Mouse (Mus musculus): Measurements from ENCODE around the gene Ier5l. TPM values are rescaled to one million over a fixed set of nuclear protein-coding genes. Genes with fewer than 3 reads are reported as not detected.

Ier5l gene
- polyA plus RNA-seq, 1 experiment from 2014 or later, result 5.5 TPM

GRCm38 (mm10) chr2:30463904-30464330, 10.1 kb downstream of the Ier5l start:
- Histone ChIP-seq H3K27me3 (ENCODE audit: control insufficient read depth, insufficient read depth, low read length) (no peaks in the 10 kb centered on the region), H3K36me3 (ENCODE audit: control insufficient read depth, insufficient read depth, low read length) (no peaks in the 10 kb centered on the region; the same call in 1 of the 2 replicates)

GRCm38 (mm10) chr2:30463341-30463761, 10.7 kb downstream of the Ier5l start:
- H3K9ac ChIP-seq (ENCODE audit: low read depth, low read length), result peak overlapping the region; percentile 18; the same call in 1 of the 2 replicates
- ATAC-seq (ENCODE audit: low FRiP score, low TSS enrichment), result peak; percentile 39

More at GRCm38 (mm10) chr2:30463904-30464330, 10.1 kb downstream of the Ier5l start:
- ATAC-seq (ENCODE audit: low FRiP score, low TSS enrichment), result peak; percentile 90
- Histone ChIP-seq H3K4me2 (replicated peaks; ENCODE audit: low read depth, low read length) (peak overlapping the region; percentile 44), H3K9ac (ENCODE audit: low read depth, low read length) (peak overlapping the region; percentile 18), H3K4me1 (ENCODE audit: control insufficient read depth, insufficient read depth, low read length) (peaks cover 20% of the 10 kb centered on the region), H3K9me3 (ENCODE audit: control insufficient read depth, low read length) (no peaks in the 10 kb centered on the region), H3K4me3 (ENCODE audit: low read length) (peak overlapping the region; percentile 24), H3K27ac (ENCODE audit: low read depth, low read length) (peak overlapping the region; percentile 71; the same call in 1 of the 2 replicates)
- under 1% methylated on average over 9 of the region's 9 CpGs for WGBS

GRCm38 (mm10) chr2:30459241-30459640, 14.8 kb downstream of the Ier5l start:
- Histone ChIP-seq H3K4me1 (ENCODE audit: control insufficient read depth, insufficient read depth, low read length) (peaks cover 15% of the 10 kb centered on the region), H3K27ac (ENCODE audit: low read depth, low read length) (no peak overlapping the region), H3K4me2 (replicated peaks; ENCODE audit: low read depth, low read length) (no peak overlapping the region), H3K36me3 (ENCODE audit: control insufficient read depth, insufficient read depth, low read length) (peaks cover 3% of the 10 kb centered on the region; the same call in 1 of the 2 replicates), H3K9me3 (ENCODE audit: control insufficient read depth, low read length) (no peaks in the 10 kb centered on the region), H3K27me3 (ENCODE audit: control insufficient read depth, insufficient read depth, low read length) (no peaks in the 10 kb centered on the region), H3K4me3 (ENCODE audit: low read length) (no peak overlapping the region), H3K9ac (ENCODE audit: low read depth, low read length) (no peak overlapping the region)
- ATAC-seq (ENCODE audit: low FRiP score, low TSS enrichment), result no peak
- 91% methylated on average over 6 of the region's 6 CpGs for WGBS

More at GRCm38 (mm10) chr2:30463341-30463761, 10.7 kb downstream of the Ier5l start:
- no peaks in the 10 kb centered on the region; the same call in 1 of the 2 replicates for H3K36me3 ChIP-seq (ENCODE audit: control insufficient read depth, insufficient read depth, low read length)
- H3K4me2 ChIP-seq (replicated peaks; ENCODE audit: low read depth, low read length), result peak overlapping the region; percentile 44
- 13% methylated on average over 5 of the region's 5 CpGs for WGBS
- H3K27me3 ChIP-seq (ENCODE audit: control insufficient read depth, insufficient read depth, low read length), result no peaks in the 10 kb centered on the region
- peaks cover 20% of the 10 kb centered on the region for H3K4me1 ChIP-seq (ENCODE audit: control insufficient read depth, insufficient read depth, low read length)
- no peaks in the 10 kb centered on the region for H3K9me3 ChIP-seq (ENCODE audit: control insufficient read depth, low read length)
- H3K27ac ChIP-seq (ENCODE audit: low read depth, low read length), result peak overlapping the region; percentile 71
- H3K4me3 ChIP-seq (ENCODE audit: low read length), result peak overlapping the region; percentile 24

- H3K4me1 ChIP-seq (ENCODE audit: control insufficient read depth, insufficient read depth, low read length), result peaks cover 7% of the 10 kb centered on the region
- 62% methylated on average over 6 of the region's 6 CpGs for WGBS
- no peak overlapping the region for H3K4me2 ChIP-seq (replicated peaks; ENCODE audit: low read depth, low read length)
- H3K9ac ChIP-seq (ENCODE audit: low read depth, low read length), result no peak overlapping the region
- H3K9me3 ChIP-seq (ENCODE audit: control insufficient read depth, low read length), result no peaks in the 10 kb centered on the region
- H3K4me3 ChIP-seq (ENCODE audit: low read length), result no peak overlapping the region
- peaks cover 6% of the 10 kb centered on the region; the same call in 1 of the 2 replicates for H3K36me3 ChIP-seq (ENCODE audit: control insufficient read depth, insufficient read depth, low read length)
- no peak for ATAC-seq (ENCODE audit: low FRiP score, low TSS enrichment)
- H3K27me3 ChIP-seq (ENCODE audit: control insufficient read depth, insufficient read depth, low read length), result no peaks in the 10 kb centered on the region
- no peak overlapping the region for H3K27ac ChIP-seq (ENCODE audit: low read depth, low read length)
These were observed 15.7 kb downstream of the Ier5l start for GRCm38 (mm10) chr2:30458349-30458748.

GRCm38 (mm10) chr2:30456104-30456980, 17.7 kb downstream of the Ier5l start:
- H3K4me1 ChIP-seq (ENCODE audit: control insufficient read depth, insufficient read depth, low read length), result peaks cover 3% of the 10 kb centered on the region; the same call in 1 of the 2 replicates
- peaks cover 6% of the 10 kb centered on the region; the same call in 1 of the 2 replicates for H3K36me3 ChIP-seq (ENCODE audit: control insufficient read depth, insufficient read depth, low read length)
- no peaks in the 10 kb centered on the region for H3K27me3 ChIP-seq (ENCODE audit: control insufficient read depth, insufficient read depth, low read length)
- WGBS, result 74% methylated on average over 13 of the region's 13 CpGs
- ATAC-seq (ENCODE audit: low FRiP score, low TSS enrichment), result no peak
- no peak overlapping the region for H3K27ac ChIP-seq (ENCODE audit: low read depth, low read length)
- H3K9me3 ChIP-seq (ENCODE audit: control insufficient read depth, low read length), result no peaks in the 10 kb centered on the region
- H3K4me2 ChIP-seq (replicated peaks; ENCODE audit: low read depth, low read length), result no peak overlapping the region
- no peak overlapping the region for H3K4me3 ChIP-seq (ENCODE audit: low read length)
- H3K9ac ChIP-seq (ENCODE audit: low read depth, low read length), result no peak overlapping the region

GRCm38 (mm10) chr2:30454587-30454986, 19.4 kb downstream of the Ier5l start:
- no peak for ATAC-seq (ENCODE audit: low FRiP score, low TSS enrichment)
- H3K4me1 ChIP-seq (ENCODE audit: control insufficient read depth, insufficient read depth, low read length), result peaks cover 3% of the 10 kb centered on the region; the same call in 1 of the 2 replicates
- 83% methylated on average over 5 of the region's 5 CpGs for WGBS
- no peaks in the 10 kb centered on the region for H3K27me3 ChIP-seq (ENCODE audit: control insufficient read depth, insufficient read depth, low read length)
- no peak overlapping the region for H3K4me3 ChIP-seq (ENCODE audit: low read length)
- H3K9ac ChIP-seq (ENCODE audit: low read depth, low read length), result no peak overlapping the region
- H3K27ac ChIP-seq (ENCODE audit: low read depth, low read length), result no peak overlapping the region
- H3K9me3 ChIP-seq (ENCODE audit: control insufficient read depth, low read length), result peaks cover 6% of the 10 kb centered on the region; the same call in 1 of the 2 replicates
- peaks cover 17% of the 10 kb centered on the region for H3K36me3 ChIP-seq (ENCODE audit: control insufficient read depth, insufficient read depth, low read length)
- no peak overlapping the region for H3K4me2 ChIP-seq (replicated peaks; ENCODE audit: low read depth, low read length)

GRCm38 (mm10) chr2:30453570-30453969, 20.4 kb downstream of the Ier5l start:
- Histone ChIP-seq H3K4me2 (replicated peaks; ENCODE audit: low read depth, low read length) (no peak overlapping the region), H3K27me3 (ENCODE audit: control insufficient read depth, insufficient read depth, low read length) (no peaks in the 10 kb centered on the region), H3K27ac (ENCODE audit: low read depth, low read length) (no peak overlapping the region), H3K4me3 (ENCODE audit: low read length) (no peak overlapping the region), H3K9ac (ENCODE audit: low read depth, low read length) (no peak overlapping the region), H3K36me3 (ENCODE audit: control insufficient read depth, insufficient read depth, low read length) (peaks cover 24% of the 10 kb centered on the region), H3K4me1 (ENCODE audit: control insufficient read depth, insufficient read depth, low read length) (peaks cover 3% of the 10 kb centered on the region; the same call in 1 of the 2 replicates), H3K9me3 (ENCODE audit: control insufficient read depth, low read length) (peaks cover 6% of the 10 kb centered on the region; the same call in 1 of the 2 replicates)
- no peak for ATAC-seq (ENCODE audit: low FRiP score, low TSS enrichment)
- WGBS, result 83% methylated on average over 3 of the region's 3 CpGs

- ATAC-seq (ENCODE audit: low FRiP score, low TSS enrichment), result no peak
- 91% methylated on average over 3 of the region's 3 CpGs for WGBS
- peaks cover 34% of the 10 kb centered on the region for H3K36me3 ChIP-seq (ENCODE audit: control insufficient read depth, insufficient read depth, low read length)
- no peak overlapping the region for H3K4me3 ChIP-seq (ENCODE audit: low read length)
- H3K4me1 ChIP-seq (ENCODE audit: control insufficient read depth, insufficient read depth, low read length), result no peaks in the 10 kb centered on the region; the same call in 1 of the 2 replicates
- no peaks in the 10 kb centered on the region for H3K27me3 ChIP-seq (ENCODE audit: control insufficient read depth, insufficient read depth, low read length)
- no peak overlapping the region for H3K9ac ChIP-seq (ENCODE audit: low read depth, low read length)
- no peak overlapping the region for H3K4me2 ChIP-seq (replicated peaks; ENCODE audit: low read depth, low read length)
- peaks cover 6% of the 10 kb centered on the region; the same call in 1 of the 2 replicates for H3K9me3 ChIP-seq (ENCODE audit: control insufficient read depth, low read length)
- H3K27ac ChIP-seq (ENCODE audit: low read depth, low read length), result no peak overlapping the region
These were observed 22.5 kb downstream of the Ier5l start for GRCm38 (mm10) chr2:30451525-30451924.

- Histone ChIP-seq H3K9me3 (ENCODE audit: control insufficient read depth, low read length) (peaks cover 6% of the 10 kb centered on the region; the same call in 1 of the 2 replicates), H3K4me2 (replicated peaks; ENCODE audit: low read depth, low read length) (no peak overlapping the region), H3K4me1 (ENCODE audit: control insufficient read depth, insufficient read depth, low read length) (peaks cover 6% of the 10 kb centered on the region), H3K27me3 (ENCODE audit: control insufficient read depth, insufficient read depth, low read length) (no peaks in the 10 kb centered on the region), H3K27ac (ENCODE audit: low read depth, low read length) (no peak overlapping the region), H3K9ac (ENCODE audit: low read depth, low read length) (no peak overlapping the region), H3K36me3 (ENCODE audit: control insufficient read depth, insufficient read depth, low read length) (peaks cover 39% of the 10 kb centered on the region), H3K4me3 (ENCODE audit: low read length) (no peak overlapping the region)
- WGBS, result 72% methylated on average over 1 of the region's 1 CpGs
- ATAC-seq (ENCODE audit: low FRiP score, low TSS enrichment), result no peak
These were observed 23.5 kb downstream of the Ier5l start for GRCm38 (mm10) chr2:30450530-30450929.

All from kidney, embryonic 14.5 days (tissue).